Comparison of ENCODE assay signal across 8 mouse cellular contexts in the genomic region with DNA sequence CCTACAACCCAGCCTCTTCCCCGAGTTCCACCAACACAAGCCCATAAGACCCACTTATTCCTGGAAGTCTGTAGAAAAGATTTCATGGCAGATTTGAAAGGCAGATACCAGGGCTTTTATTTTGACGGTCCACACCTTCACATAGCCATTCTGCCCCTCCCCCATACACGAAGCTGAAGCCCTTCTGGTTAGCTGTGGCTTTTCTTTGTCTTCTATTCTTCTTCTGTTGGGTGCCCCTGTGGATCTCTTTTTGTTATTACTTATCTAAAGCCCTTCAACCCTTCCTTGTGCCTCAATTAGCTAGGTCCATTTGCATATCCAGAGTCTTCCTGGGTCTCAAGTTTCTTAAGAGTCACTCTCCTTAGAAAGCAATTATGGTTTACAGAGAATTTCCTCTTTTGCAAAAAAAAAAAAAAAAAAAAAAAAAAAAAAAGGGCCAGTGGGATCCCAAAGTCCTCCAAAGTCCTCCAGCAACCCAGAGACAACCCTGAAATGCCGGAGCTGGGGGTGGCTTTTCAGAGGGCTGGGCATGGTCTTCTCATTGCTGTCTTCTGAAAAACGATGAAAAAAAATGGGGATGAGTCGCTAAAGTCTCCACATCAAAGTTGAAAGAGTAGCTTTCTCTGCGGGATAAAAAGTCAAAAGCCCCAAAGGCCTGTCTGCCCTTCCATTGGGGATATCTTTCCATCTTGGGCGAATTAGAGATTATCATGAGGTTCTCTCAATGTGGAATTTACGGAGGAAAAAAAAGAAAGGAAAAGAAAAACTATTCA.
A peak's percentile ranks its signal among the peaks of the same experiment; 100 is the strongest.
DNase-seq lines count a peak whose midpoint lies in the region; ATAC-seq and TF ChIP-seq lines count a peak whose summit lies in the region.

No protein-coding gene starts in this region.

- H3K36me3 ChIP-seq in heart, embryonic 11.5 days (ENCODE audit: control insufficient read depth, insufficient read depth, low read length) = no peaks in the 10 kb centered on the region
- no peaks in the 10 kb centered on the region for H3K36me3 ChIP-seq in heart, adult 2 months (ENCODE audit: control insufficient read depth, insufficient read depth, low read length)
- no peaks in the 10 kb centered on the region for H3K36me3 ChIP-seq in hindbrain, embryonic 13.5 days
- H3K36me3 ChIP-seq in midbrain, embryonic 15.5 days (replicated peaks) = no peaks in the 10 kb centered on the region

- no peaks in the 10 kb centered on the region; the same call in 1 of the 2 replicates for H3K27me3 ChIP-seq in heart, embryonic 11.5 days (ENCODE audit: control insufficient read depth, insufficient read depth, low read length)
- H3K27me3 ChIP-seq in heart, adult 2 months (ENCODE audit: control insufficient read depth, insufficient read depth, low read length) = no peaks in the 10 kb centered on the region
- H3K27me3 ChIP-seq in hindbrain, embryonic 13.5 days = peaks cover 8% of the 10 kb centered on the region; the same call in 1 of the 2 replicates
- H3K27me3 ChIP-seq in midbrain, embryonic 15.5 days (replicated peaks) = no peaks in the 10 kb centered on the region

- no peak overlapping the region for H3K27ac ChIP-seq in heart, embryonic 11.5 days (ENCODE audit: low read depth, low read length)
- H3K27ac ChIP-seq in heart, adult 2 months = no peak overlapping the region
- no peak overlapping the region for H3K27ac ChIP-seq in hindbrain, embryonic 13.5 days
- H3K27ac ChIP-seq in midbrain, embryonic 15.5 days = no peak overlapping the region

- H3K4me1 ChIP-seq in heart, embryonic 11.5 days (ENCODE audit: control insufficient read depth, insufficient read depth, low read length) = no peaks in the 10 kb centered on the region
- H3K4me1 ChIP-seq in heart, adult 2 months (ENCODE audit: control insufficient read depth, insufficient read depth, low read length) = peaks cover 3% of the 10 kb centered on the region
- peaks cover 24% of the 10 kb centered on the region for H3K4me1 ChIP-seq in hindbrain, embryonic 13.5 days (replicated peaks)
- H3K4me1 ChIP-seq in midbrain, embryonic 15.5 days = peaks cover 5% of the 10 kb centered on the region; the same call in 1 of the 2 replicates

- TF ChIP-seq POLR2A in heart, adult 2 months (IDR thresholded peaks at IDR 0.05; ENCODE audit: insufficient read depth, low read depth, low read length) = no peak

- peak overlapping the region; percentile 25 for H3K4me3 ChIP-seq in heart, embryonic 11.5 days (ENCODE audit: low read depth, low read length)
- no peak overlapping the region for H3K4me3 ChIP-seq in heart, adult 2 months
- H3K4me3 ChIP-seq in hindbrain, embryonic 13.5 days = no peak overlapping the region; the same call in 1 of the 2 replicates
- H3K4me3 ChIP-seq in midbrain, embryonic 15.5 days = no peak overlapping the region

- no peak for TF ChIP-seq CTCF in heart, adult 2 months (IDR thresholded peaks at IDR 0.05)

- peak overlapping the region; percentile 63 for H3K4me2 ChIP-seq in heart, embryonic 11.5 days
- H3K4me2 ChIP-seq in hindbrain, embryonic 13.5 days = peak overlapping the region; percentile 49
- peak overlapping the region; percentile 26 for H3K4me2 ChIP-seq in midbrain, embryonic 15.5 days

- no peak for ATAC-seq in heart, embryonic 11.5 days (replicated peaks; ENCODE audit: insufficient number of reproducible peaks, low FRiP score, low TSS enrichment)
- no peak for ATAC-seq in hindbrain, embryonic 13.5 days (ENCODE audit: low FRiP score)
- no peak for ATAC-seq in midbrain, embryonic 15.5 days (replicated peaks)

- no peak for TF ChIP-seq EP300 in heart, adult 2 months (IDR thresholded peaks at IDR 0.05; ENCODE audit: insufficient read depth, low read depth, low read length)

- no peaks in the 10 kb centered on the region for H3K9me3 ChIP-seq in heart, embryonic 11.5 days (replicated peaks; ENCODE audit: control insufficient read depth, low read length)
- no peaks in the 10 kb centered on the region for H3K9me3 ChIP-seq in hindbrain, embryonic 13.5 days
- H3K9me3 ChIP-seq in midbrain, embryonic 15.5 days = no peaks in the 10 kb centered on the region

- no peaks in the 10 kb centered on the region for H3K79me2 ChIP-seq in heart, adult 2 months (replicated peaks; ENCODE audit: control insufficient read depth, insufficient read depth, low read length)

- 6% methylated on average over 9 of the region's 9 CpGs for WGBS in heart, embryonic 11.5 days (ENCODE audit: insufficient replicate concordance)
- 21% methylated on average over 9 of the region's 9 CpGs for WGBS in heart, adult 2 months
- 5% methylated on average over 9 of the region's 9 CpGs for whole genome bisulfite sequencing in hindbrain, embryonic 13.5 days
- 2% methylated on average over 9 of the region's 9 CpGs for WGBS in midbrain, embryonic 15.5 days

- DNase-seq in heart, adult 2 months = no peak
- peak; percentile 98 for DNase-seq in R1 (ENCODE audit: low read depth, low spot score)
- no peak for DNase-seq in ovary, adult 18-20 months (ENCODE audit: low spot score)
- DNase-seq in adrenal gland, postnatal 14 days = no peak
- DNase-seq in frontal cortex, adult 2 months (ENCODE audit: extremely low spot score in 1 of 2, low spot score in 1 of 2) = no peak

- intact Hi-C loops in heart, adult 2 months (cut with DNase I) = loop anchor here (10.0 kb wide), 1 partner anchor 268 kb away; no protein-coding TSS in a partner anchor

- peak overlapping the region; percentile 23; the same call in 1 of the 2 replicates for H3K9ac ChIP-seq in heart, embryonic 11.5 days (ENCODE audit: low read depth, low read length)
- no peak overlapping the region for H3K9ac ChIP-seq in heart, adult 2 months (ENCODE audit: low read depth, low read length)
- no peak overlapping the region for H3K9ac ChIP-seq in hindbrain, embryonic 13.5 days
- H3K9ac ChIP-seq in midbrain, embryonic 15.5 days = no peak overlapping the region
